In genomic region chr14:55274810-55275209, GRCm38 (mm10) we compare ENCODE assay signal across 35 mouse cellular contexts. TPM values are rescaled to one million over a fixed set of nuclear protein-coding genes. Genes with fewer than 3 reads are reported as not detected.
DNase-seq lines count a peak whose midpoint lies in the region; ATAC-seq and TF ChIP-seq lines count a peak whose summit lies in the region.
"Had no signal": no experiment of that assay in that cellular context is flagged by ENCODE, and none has a peak within 500 bp of the region (broad histone marks: within the 10 kb centered on the region; RNA-seq: fewer than 3 reads in every experiment).

No protein-coding gene starts in this region.

- no peaks in the 10 kb centered on the region for H3K4me1 ChIP-seq in cerebellum, adult 2 months (ENCODE audit: control insufficient read depth, insufficient read depth, low read length)
- H3K4me1 ChIP-seq in forebrain, embryonic 14.5 days (ENCODE audit: control insufficient read depth, insufficient read depth, low read length), result no peaks in the 10 kb centered on the region
- 0 out of 2 replicates have a peak, but pooled peaks cover 4% of the 10 kb centered on the region for H3K4me1 ChIP-seq in forebrain, embryonic 10.5 days
- H3K4me1 ChIP-seq: kidney, embryonic 15.5 days; midbrain, embryonic 12.5 days; neural tube, embryonic 12.5 days had no signal

- H3K27ac ChIP-seq in cerebellum, adult 2 months (ENCODE audit: insufficient read depth, low read length), result no peak overlapping the region
- H3K27ac ChIP-seq in forebrain, embryonic 14.5 days (ENCODE audit: low read depth, low read length), result no peak overlapping the region
- no peak overlapping the region for H3K27ac ChIP-seq in forebrain, embryonic 10.5 days
- H3K27ac ChIP-seq: heart, embryonic 13.5 days; hindbrain, embryonic 14.5 days; kidney, embryonic 15.5 days; layer of hippocampus, adult 2 months; liver, embryonic 12.5 days; midbrain, embryonic 12.5 days; neural tube, embryonic 12.5 days; stomach, postnatal 0 days had no signal

- H3K27me3 ChIP-seq in cerebellum, adult 2 months (ENCODE audit: control insufficient read depth, insufficient read depth, low read length), result no peaks in the 10 kb centered on the region
- H3K27me3 ChIP-seq in forebrain, embryonic 14.5 days (replicated peaks; ENCODE audit: control insufficient read depth, insufficient read depth, low read length), result no peaks in the 10 kb centered on the region
- H3K27me3 ChIP-seq in forebrain, embryonic 10.5 days (ENCODE audit: poor library complexity, severe bottlenecking), result no peaks in the 10 kb centered on the region
- H3K27me3 ChIP-seq: heart, embryonic 13.5 days; kidney, embryonic 15.5 days; liver, embryonic 12.5 days; midbrain, embryonic 12.5 days; neural tube, embryonic 12.5 days had no signal

- H3K4me2 ChIP-seq in forebrain, embryonic 14.5 days (ENCODE audit: low read length), result no peak overlapping the region
- H3K4me2 ChIP-seq: heart, embryonic 13.5 days; hindbrain, embryonic 14.5 days; kidney, embryonic 15.5 days; liver, embryonic 12.5 days; midbrain, embryonic 12.5 days; neural tube, embryonic 12.5 days had no signal

- no peak overlapping the region for H3K4me3 ChIP-seq in cerebellum, adult 2 months (replicated peaks; ENCODE audit: insufficient read depth, low read depth, low read length)
- no peak overlapping the region for H3K4me3 ChIP-seq in forebrain, embryonic 14.5 days (ENCODE audit: low read depth, low read length)
- no peak overlapping the region for H3K4me3 ChIP-seq in forebrain, embryonic 10.5 days
- H3K4me3 ChIP-seq: heart, embryonic 13.5 days; kidney, embryonic 15.5 days; layer of hippocampus, adult 2 months; liver, embryonic 12.5 days; megakaryocyte, embryonic 14.5 days; midbrain, embryonic 12.5 days; myocyte; neural tube, embryonic 12.5 days had no signal

- TF ChIP-seq CTCF in cerebellum, adult 2 months (IDR thresholded peaks at IDR 0.05; ENCODE audit: borderline replicate concordance, insufficient read depth, low read depth, low read length), result no peak

- no peaks in the 10 kb centered on the region for H3K36me3 ChIP-seq in forebrain, embryonic 14.5 days (ENCODE audit: control insufficient read depth, insufficient read depth, low read length)
- no peaks in the 10 kb centered on the region for H3K36me3 ChIP-seq in forebrain, embryonic 10.5 days (replicated peaks)
- H3K36me3 ChIP-seq: heart, embryonic 13.5 days; kidney, embryonic 15.5 days; liver, embryonic 12.5 days; midbrain, embryonic 12.5 days; neural tube, embryonic 12.5 days had no signal

- 35% methylated on average over 6 of the region's 6 CpGs for WGBS in cerebellum, adult 2 months
- WGBS in forebrain, embryonic 14.5 days, result 81% methylated on average over 6 of the region's 6 CpGs
- 95% methylated on average over 6 of the region's 6 CpGs for WGBS in forebrain, embryonic 10.5 days

- H3K9ac ChIP-seq in forebrain, embryonic 14.5 days (ENCODE audit: low read length), result no peak overlapping the region
- H3K9ac ChIP-seq: heart, embryonic 13.5 days; hindbrain, embryonic 14.5 days; kidney, embryonic 15.5 days; liver, embryonic 12.5 days; liver, postnatal 0 days; midbrain, embryonic 12.5 days; neural tube, embryonic 12.5 days had no signal

- H3K9me3 ChIP-seq in forebrain, embryonic 14.5 days (replicated peaks; ENCODE audit: control insufficient read depth, low read length), result no peaks in the 10 kb centered on the region
- H3K9me3 ChIP-seq in forebrain, embryonic 10.5 days, result no peaks in the 10 kb centered on the region
- H3K9me3 ChIP-seq: heart, embryonic 13.5 days; kidney, embryonic 15.5 days; liver, embryonic 12.5 days; megakaryocyte, embryonic 14.5 days; midbrain, embryonic 12.5 days; neural tube, embryonic 12.5 days had no signal

- peak; percentile 15 to 18 for DNase-seq in cerebellum, adult 2 months
- no peak for DNase-seq in cerebellum, adult 11-12 months
- DNase-seq in forebrain, embryonic 14.5 days (ENCODE audit: low spot score), result peak; percentile 37
- no peak for DNase-seq in forebrain, embryonic 10.5 days (ENCODE audit: extremely low spot score, low spot score)
- DNase-seq in right cerebral cortex, postnatal 4 days, result peak; percentile 40
- DNase-seq in right cerebral cortex, postnatal 25 days, result no peak
- no peak for DNase-seq in gastrocnemius, postnatal 4 days (ENCODE audit: low spot score in 2 of 2)
- DNase-seq: kidney, adult 18-20 months; kidney, postnatal 36 days; liver, postnatal 0 days; lung, postnatal 36 days; right cerebral cortex, adult 18-20 months; thymus, adult 2 months; thymus, postnatal 36 days had no signal

- no peak for ATAC-seq in forebrain, embryonic 14.5 days
- ATAC-seq: CD4-positive, CD25-positive, alpha-beta regulatory T cell, adult 4 months; forebrain, embryonic 16.5 days; liver, embryonic 12.5 days; liver, postnatal 0 days had no signal

- no peak for TF ChIP-seq POLR2A in cerebellum, adult 2 months (IDR thresholded peaks at IDR 0.05; ENCODE audit: borderline replicate concordance, insufficient read depth, low read length)

RNA-seq across cellular contexts. Expression of gene Dhrs2, which starts 53.0 kb away (rescaled TPM):
- 1.2 and 1.4 TPM in 2 replicates for polyA plus RNA-seq in cerebellum, adult 2 months (2012; rRNA removed)
- 0.41 and 0.56 TPM in 2 replicates for polyA plus RNA-seq in forebrain, embryonic 14.5 days (2014; fragmentation: Nextera tagmentation; extraction: Ambion mirVana)
- not detected in 2 replicates for polyA plus RNA-seq in forebrain, embryonic 10.5 days (2016; fragmentation: Nextera tagmentation; extraction: Ambion mirVana)
- under 1 TPM in 1 of 2 experiments, not detected in 1; 0.34 TPM for total RNA-seq in gastrocnemius, postnatal 4 days (2021)
- total RNA-seq: gastrocnemius, adult 8-10 months; heart, adult 8-10 months; heart, postnatal 10 days; layer of hippocampus, adult 2 months; layer of hippocampus, postnatal 14 days; left cerebral cortex, adult 8-10 months; left cerebral cortex, postnatal 36 days had no signal
- polyA plus RNA-seq: CD4-positive, CD25-positive, alpha-beta regulatory T cell, adult 4 months; embryonic facial prominence, embryonic 11.5 days; forebrain, embryonic 16.5 days; gonadal fat pad, adult 2 months; heart, embryonic 13.5 days; liver, embryonic 12.5 days; liver, postnatal 0 days; myocyte; spleen, adult 2 months had no signal

Comparison
In these comparisons a context has a peak if more than half of its experiments do, and no peak if none do; other contexts are left out.
1. DNase-seq: peak in cerebellum, adult 2 months (2 of 2), forebrain, embryonic 14.5 days (single experiment) and right cerebral cortex, postnatal 4 days (single experiment); none in cerebellum, adult 11-12 months (single experiment), forebrain, embryonic 10.5 days (single experiment), right cerebral cortex, postnatal 25 days (single experiment) and gastrocnemius, postnatal 4 days (0 of 2).